Mouse (Mus musculus) midbrain, embryonic 16.5 days (tissue): ENCODE results near the gene Aldh16a1. TPM values are rescaled to one million over a fixed set of nuclear protein-coding genes. Genes with fewer than 3 reads are reported as not detected.

Experiments
- ATAC-seq: fragments of 200-750 bp; cut with Nextera tagmentation; 2 replicates; pipeline ENCODE4 v1.8.0; 2017; ENCODE audit warnings: moderate TSS enrichment
- H3K27ac ChIP-seq: fragments of 300-500 bp; sonication (generic); 2 replicates; pipeline ENCODE4 v1.5.1; 2014; ENCODE audit warnings: mild to moderate bottlenecking, low read length, mixed read lengths
- H3K27me3 ChIP-seq: fragments of 300-500 bp; sonication (generic); 2 replicates; pipeline ENCODE4 v1.6.1; 2014; ENCODE audit warnings: low read depth, low read length, mixed read lengths; ENCODE audit not compliant: control insufficient read depth, insufficient read depth
- H3K36me3 ChIP-seq: fragments of 300-500 bp; sonication (generic); 2 replicates; pipeline ENCODE4 v1.6.1; 2014; ENCODE audit warnings: mild to moderate bottlenecking, low read length, moderate library complexity, mixed read lengths; ENCODE audit not compliant: control insufficient read depth, insufficient read depth
- H3K4me1 ChIP-seq: fragments of 300-500 bp; sonication (generic); 2 replicates; pipeline ENCODE4 v1.6.1; 2014; ENCODE audit warnings: mild to moderate bottlenecking, low read length, mixed read lengths; ENCODE audit not compliant: control insufficient read depth, insufficient read depth
- H3K4me2 ChIP-seq: fragments of 300-500 bp; sonication (generic); 2 replicates; pipeline ENCODE4 v1.6.1; 2014; ENCODE audit warnings: mild to moderate bottlenecking, low read length, mixed read lengths
- H3K4me3 ChIP-seq: fragments of 300-500 bp; sonication (generic); 2 replicates; pipeline ENCODE4 v1.5.1; 2014; ENCODE audit warnings: low read depth, mild to moderate bottlenecking, low read length, moderate library complexity, mixed read lengths
- H3K9ac ChIP-seq: fragments of 300-500 bp; sonication (generic); 2 replicates; pipeline ENCODE4 v1.6.1; 2014; ENCODE audit warnings: low read depth, low read length, mixed read lengths
- H3K9me3 ChIP-seq: fragments of 300-500 bp; sonication (generic); replicated peaks from 2 replicates; pipeline ENCODE4 v1.6.1; 2014; ENCODE audit warnings: mild to moderate bottlenecking, low read length, mixed read lengths; ENCODE audit not compliant: control insufficient read depth, poor library complexity, severe bottlenecking
- WGBS: fragments of 180-500 bp; shearing (Covaris S2); extraction: QIAGEN DNeasy Blood & Tissue Kit; methylation state at CpG from one replicate; pipeline ENCODE4 v1.1.7; 2014; 5-methylcytosine and 5-hydroxymethylcytosine counted together
- polyA plus RNA-seq: library from polyadenylated mRNA; unstranded; fragments of >200 nt; fragmentation: Nextera tagmentation; extraction: Ambion mirVana; gene quantifications from 2 replicates; pipeline ENCODE4 v1.2.1, GENCODE M21; 2015

Aldh16a1 gene
- polyA plus RNA-seq, 1 experiment from 2014 or later, result 13.7 TPM

DNA sequence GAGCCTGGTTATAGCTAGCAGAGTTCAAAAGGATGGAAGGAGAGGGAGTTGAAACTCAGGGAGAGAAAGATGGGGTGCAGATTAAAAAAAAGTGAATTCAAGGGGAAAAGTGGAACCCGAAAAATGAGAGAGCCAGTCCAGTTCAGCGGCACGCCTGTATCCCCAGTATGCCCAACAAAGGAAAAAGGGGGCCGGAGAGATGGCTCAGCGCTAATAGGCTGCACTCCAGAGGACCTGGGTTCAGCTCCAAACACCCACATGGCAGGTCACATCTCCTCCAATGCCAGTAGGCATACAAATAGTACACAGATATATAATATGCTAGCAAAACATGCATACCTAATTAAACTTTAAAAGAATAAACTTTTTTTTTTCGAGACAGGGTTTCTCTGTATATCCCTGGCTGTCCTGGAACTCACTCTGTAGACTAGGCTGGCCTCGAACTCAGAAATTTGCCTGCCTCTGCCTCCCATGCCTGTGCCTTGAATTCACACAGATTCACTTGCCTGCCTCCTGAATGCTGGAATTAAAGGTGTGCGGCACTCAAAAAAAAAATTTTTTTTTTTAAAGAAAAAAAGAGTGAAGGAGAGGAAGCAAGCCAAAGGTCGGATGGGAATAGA is 8.7 kb upstream of the Aldh16a1 start:
- Histone ChIP-seq H3K4me3 (no peak overlapping the region), H3K27ac (no peak overlapping the region), H3K9me3 (no peaks in the 10 kb centered on the region), H3K9ac (no peak overlapping the region), H3K4me1 (peaks cover 14% of the 10 kb centered on the region), H3K27me3 (peaks cover 46% of the 10 kb centered on the region), H3K36me3 (peaks cover 11% of the 10 kb centered on the region; the same call in 1 of the 2 replicates), H3K4me2 (no peak overlapping the region; the same call in 1 of the 2 replicates)
- no peak for ATAC-seq
- 67% methylated on average over 9 of the region's 9 CpGs for WGBS

DNA sequence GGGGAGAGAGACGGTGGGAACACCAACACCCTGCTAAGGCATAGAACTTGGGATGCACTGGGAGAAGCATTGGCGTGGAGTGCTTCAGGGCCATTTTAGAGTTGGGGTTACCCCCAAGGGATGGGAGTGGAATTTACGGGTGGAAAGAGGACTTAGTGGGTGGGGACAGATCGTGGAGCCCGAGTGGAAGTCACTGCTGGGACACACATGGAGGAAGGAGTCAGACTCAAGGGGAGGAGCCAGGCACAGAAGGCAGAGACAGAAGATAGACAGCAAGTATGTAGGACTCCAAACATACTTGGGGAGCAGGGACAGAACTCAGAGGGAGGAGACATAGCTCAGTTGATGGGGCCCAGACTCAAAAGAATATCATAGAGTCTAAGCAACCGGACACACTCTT is 8.2 kb upstream of the Aldh16a1 start:
- Histone ChIP-seq H3K27ac (peak overlapping the region; percentile 39), H3K4me1 (peaks cover 8% of the 10 kb centered on the region), H3K27me3 (peaks cover 41% of the 10 kb centered on the region), H3K9ac (peak overlapping the region; percentile 56), H3K36me3 (peaks cover 11% of the 10 kb centered on the region), H3K4me2 (peak overlapping the region; percentile 86), H3K9me3 (no peaks in the 10 kb centered on the region), H3K4me3 (peak overlapping the region; percentile 44)
- 23% methylated on average over 6 of the region's 6 CpGs for WGBS
- peak; percentile 13; the same call in 1 of the 2 replicates for ATAC-seq

DNA sequence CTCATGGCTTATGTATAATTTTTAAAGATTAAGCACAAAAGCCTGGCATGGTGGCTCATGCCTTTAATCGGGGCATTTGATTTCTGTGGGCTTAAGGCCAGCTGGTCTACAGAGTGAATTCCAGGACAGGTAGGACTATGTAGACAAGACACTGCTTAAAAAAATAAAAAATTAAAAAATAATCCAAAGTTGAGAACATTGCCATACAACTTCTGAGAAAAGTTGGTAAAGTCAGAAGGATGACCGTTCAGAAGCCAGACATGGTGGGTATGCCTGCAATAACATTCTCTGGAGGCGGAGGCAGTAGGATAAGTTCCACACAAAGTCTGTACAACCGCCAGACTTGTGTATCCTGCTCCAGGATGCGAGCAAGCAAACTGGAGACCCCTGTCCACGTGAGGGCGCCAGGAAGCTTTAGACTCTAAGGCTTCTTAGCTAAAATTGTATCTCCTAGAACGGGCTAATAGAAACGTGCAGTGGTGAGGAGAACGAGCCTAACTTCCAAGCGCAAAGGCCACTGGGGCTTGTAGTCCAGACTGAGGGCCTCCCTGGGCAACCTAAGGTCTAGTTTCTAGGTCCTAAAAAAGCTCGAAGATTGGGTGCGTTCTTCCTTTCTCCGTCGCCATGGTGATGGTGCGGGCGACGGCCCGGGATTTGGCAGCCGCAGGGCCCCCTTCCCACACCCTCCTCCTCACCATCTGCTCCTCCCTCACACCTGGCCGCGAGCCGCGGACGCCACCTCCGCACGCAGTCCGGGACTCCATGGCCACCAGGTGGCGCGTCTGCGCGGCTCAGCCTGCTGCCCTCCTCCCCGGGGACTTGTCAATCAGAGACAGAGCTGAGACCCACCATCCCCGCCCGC is 7.5 kb upstream of the Aldh16a1 start:
- H3K27me3 ChIP-seq, result peaks cover 38% of the 10 kb centered on the region
- 4% methylated on average over 32 of the region's 35 CpGs for WGBS
- H3K9me3 ChIP-seq, result no peaks in the 10 kb centered on the region
- peak overlapping the region; percentile 44 for H3K4me3 ChIP-seq
- H3K9ac ChIP-seq, result peak overlapping the region; percentile 56
- peak; percentile 94 for ATAC-seq
- peaks cover 13% of the 10 kb centered on the region for H3K36me3 ChIP-seq
- H3K4me2 ChIP-seq, result peak overlapping the region; percentile 86
- H3K4me1 ChIP-seq, result peaks cover 8% of the 10 kb centered on the region
- peak overlapping the region; percentile 42 for H3K27ac ChIP-seq

GRCm38 (mm10) chr7:45160866-45161265 is 6.5 kb upstream of the Aldh16a1 start:
- Histone ChIP-seq H3K4me1 (peaks cover 8% of the 10 kb centered on the region), H3K36me3 (peaks cover 13% of the 10 kb centered on the region), H3K4me2 (no peak overlapping the region), H3K27ac (no peak overlapping the region), H3K9me3 (no peaks in the 10 kb centered on the region), H3K27me3 (peaks cover 29% of the 10 kb centered on the region), H3K4me3 (no peak overlapping the region), H3K9ac (no peak overlapping the region)
- 97% methylated on average over 3 of the region's 3 CpGs for WGBS
- no peak for ATAC-seq

- WGBS, result 92% methylated on average over 6 of the region's 6 CpGs
- no peak for ATAC-seq
- H3K4me3 ChIP-seq, result no peak overlapping the region
Measured at GRCm38 (mm10) chr7:45160316-45160800, 6.0 kb upstream of the Aldh16a1 start.

DNA sequence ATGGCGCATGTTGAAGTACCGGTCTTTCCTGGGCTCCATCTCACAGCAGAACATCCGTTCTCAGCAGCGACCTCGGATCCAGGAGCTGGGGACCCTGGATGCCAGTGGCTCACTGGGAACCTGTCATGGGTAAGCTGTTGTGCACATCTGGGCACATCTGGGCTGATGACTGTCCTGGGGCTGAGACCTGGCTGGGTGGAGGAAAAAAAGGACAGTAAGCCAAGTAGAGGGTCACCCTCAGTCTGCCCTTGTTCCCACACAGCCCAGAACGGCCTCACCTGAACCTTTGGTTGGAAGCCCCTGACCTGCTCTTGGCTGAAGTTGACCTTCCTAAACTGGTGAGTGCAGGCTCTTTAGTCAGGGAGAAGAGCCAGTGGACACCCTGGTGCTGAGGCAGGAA is 4.6 kb upstream of the Aldh16a1 start:
- H3K27me3 ChIP-seq, result peaks cover 10% of the 10 kb centered on the region
- H3K4me2 ChIP-seq, result no peak overlapping the region
- H3K9me3 ChIP-seq, result no peaks in the 10 kb centered on the region
- peaks cover 14% of the 10 kb centered on the region for H3K4me1 ChIP-seq
- H3K27ac ChIP-seq, result no peak overlapping the region
- 96% methylated on average over 6 of the region's 6 CpGs for WGBS
- no peak overlapping the region for H3K9ac ChIP-seq
- H3K36me3 ChIP-seq, result peaks cover 13% of the 10 kb centered on the region
- no peak for ATAC-seq
- H3K4me3 ChIP-seq, result no peak overlapping the region

More at GRCm38 (mm10) chr7:45160316-45160800, 6.0 kb upstream of the Aldh16a1 start:
- H3K27ac ChIP-seq, result no peak overlapping the region
- peaks cover 10% of the 10 kb centered on the region for H3K4me1 ChIP-seq
- peaks cover 13% of the 10 kb centered on the region for H3K36me3 ChIP-seq
- H3K4me2 ChIP-seq, result no peak overlapping the region
- no peak overlapping the region for H3K9ac ChIP-seq
- H3K27me3 ChIP-seq, result peaks cover 24% of the 10 kb centered on the region
- no peaks in the 10 kb centered on the region for H3K9me3 ChIP-seq

DNA sequence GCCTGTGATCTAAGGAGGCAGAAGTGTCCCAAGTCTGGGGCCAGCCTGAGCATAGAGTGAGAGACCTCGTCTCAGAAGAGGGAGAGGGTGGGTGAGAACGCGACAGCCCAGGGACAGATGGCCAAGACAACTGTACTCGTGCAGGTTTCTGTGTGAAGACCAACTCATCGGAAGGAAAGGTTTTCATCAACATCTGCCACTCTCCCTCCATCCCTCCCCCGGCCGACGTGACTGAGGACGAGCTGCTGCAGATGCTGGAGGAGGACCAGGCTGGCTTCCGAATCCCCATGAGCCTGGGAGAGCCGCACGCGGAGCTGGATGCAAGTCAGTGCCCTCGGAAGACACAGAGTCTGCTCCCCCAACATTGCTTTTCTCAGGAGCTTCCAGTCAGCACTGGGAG is 3.1 kb upstream of the Aldh16a1 start:
- no peak overlapping the region for H3K9ac ChIP-seq
- H3K27me3 ChIP-seq, result no peaks in the 10 kb centered on the region
- H3K4me3 ChIP-seq, result no peak overlapping the region
- H3K27ac ChIP-seq, result no peak overlapping the region
- peaks cover 13% of the 10 kb centered on the region for H3K36me3 ChIP-seq
- no peak for ATAC-seq
- peaks cover 15% of the 10 kb centered on the region for H3K4me1 ChIP-seq
- H3K4me2 ChIP-seq, result no peak overlapping the region
- 91% methylated on average over 14 of the region's 14 CpGs for WGBS
- H3K9me3 ChIP-seq, result no peaks in the 10 kb centered on the region

- no peak overlapping the region for H3K9ac ChIP-seq
- peaks cover 13% of the 10 kb centered on the region for H3K36me3 ChIP-seq
- no peaks in the 10 kb centered on the region for H3K27me3 ChIP-seq
- no peak for ATAC-seq
- no peak overlapping the region for H3K4me3 ChIP-seq
- no peak overlapping the region for H3K27ac ChIP-seq
- peaks cover 13% of the 10 kb centered on the region for H3K4me1 ChIP-seq
- WGBS, result 97% methylated on average over 15 of the region's 15 CpGs
- no peak overlapping the region for H3K4me2 ChIP-seq
- H3K9me3 ChIP-seq, result no peaks in the 10 kb centered on the region
Measured at GRCm38 (mm10) chr7:45156206-45156605, 1.8 kb upstream of the Aldh16a1 start.

GRCm38 (mm10) chr7:45155590-45155989 is 1.2 kb upstream of the Aldh16a1 start:
- H3K4me3 ChIP-seq, result no peak overlapping the region
- no peak overlapping the region for H3K9ac ChIP-seq
- H3K27me3 ChIP-seq, result no peaks in the 10 kb centered on the region
- no peak for ATAC-seq
- H3K4me1 ChIP-seq, result peaks cover 13% of the 10 kb centered on the region
- H3K27ac ChIP-seq, result no peak overlapping the region
- H3K4me2 ChIP-seq, result peak overlapping the region; percentile 57; the same call in 1 of the 2 replicates
- peaks cover 13% of the 10 kb centered on the region for H3K36me3 ChIP-seq
- 81% methylated on average over 9 of the region's 9 CpGs for WGBS
- no peaks in the 10 kb centered on the region for H3K9me3 ChIP-seq
